Mouse (Mus musculus): ENCODE measurements around the gene Snip1. TPM values are rescaled to one million over a fixed set of nuclear protein-coding genes. Genes with fewer than 3 reads are reported as not detected.

The Snip1 gene
- 17.9 and 20.8 TPM in 2 replicates for polyA plus RNA-seq (2015; fragmentation: Nextera tagmentation; extraction: Ambion mirVana)

DNA sequence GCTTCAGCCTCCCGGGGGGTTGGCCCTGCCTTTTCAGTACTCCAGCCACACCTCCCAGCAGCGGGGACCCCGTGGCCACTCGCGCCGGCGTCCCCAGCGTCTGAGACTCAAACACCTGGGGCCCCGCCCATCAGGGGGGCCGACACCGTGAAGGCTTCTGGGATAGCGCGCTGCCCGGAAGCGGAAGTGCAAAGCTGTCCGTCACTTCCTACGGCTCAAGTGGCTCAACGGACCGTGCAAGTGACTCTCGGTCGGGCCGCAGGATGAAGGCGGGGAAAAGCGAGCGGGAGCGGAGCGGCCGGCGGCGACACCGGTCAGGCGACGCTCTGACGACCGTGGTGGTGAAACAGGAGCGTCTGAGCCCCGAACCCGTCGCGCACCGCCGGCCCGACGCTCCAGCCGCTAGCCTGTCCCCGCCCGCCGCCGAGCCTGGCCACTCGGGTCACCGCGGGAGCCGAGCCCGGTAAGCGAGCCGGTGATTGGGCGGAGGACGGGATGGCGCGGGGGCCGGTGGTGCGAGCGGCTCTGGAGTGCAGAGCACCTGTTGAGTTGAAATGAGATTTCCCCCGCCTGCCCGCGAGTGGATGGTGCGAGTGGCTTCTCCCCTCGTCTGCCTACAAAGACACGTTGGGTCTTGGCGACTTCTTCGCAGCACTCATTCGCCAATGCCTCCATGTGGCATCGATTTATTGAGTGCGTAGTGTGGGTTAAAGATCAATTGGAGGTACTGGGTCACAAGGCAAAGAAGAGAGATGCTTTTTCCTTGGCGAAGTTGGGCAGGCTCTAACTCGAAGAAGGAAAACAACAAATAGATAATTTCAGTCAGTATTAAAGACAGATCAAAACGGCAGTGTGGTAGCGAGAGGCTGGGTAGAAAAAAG is at the start of gene Snip1:
Gene Snip1 (plus strand): TSS at position 183 of the 881 bp plus-strand sequence.

DNA sequence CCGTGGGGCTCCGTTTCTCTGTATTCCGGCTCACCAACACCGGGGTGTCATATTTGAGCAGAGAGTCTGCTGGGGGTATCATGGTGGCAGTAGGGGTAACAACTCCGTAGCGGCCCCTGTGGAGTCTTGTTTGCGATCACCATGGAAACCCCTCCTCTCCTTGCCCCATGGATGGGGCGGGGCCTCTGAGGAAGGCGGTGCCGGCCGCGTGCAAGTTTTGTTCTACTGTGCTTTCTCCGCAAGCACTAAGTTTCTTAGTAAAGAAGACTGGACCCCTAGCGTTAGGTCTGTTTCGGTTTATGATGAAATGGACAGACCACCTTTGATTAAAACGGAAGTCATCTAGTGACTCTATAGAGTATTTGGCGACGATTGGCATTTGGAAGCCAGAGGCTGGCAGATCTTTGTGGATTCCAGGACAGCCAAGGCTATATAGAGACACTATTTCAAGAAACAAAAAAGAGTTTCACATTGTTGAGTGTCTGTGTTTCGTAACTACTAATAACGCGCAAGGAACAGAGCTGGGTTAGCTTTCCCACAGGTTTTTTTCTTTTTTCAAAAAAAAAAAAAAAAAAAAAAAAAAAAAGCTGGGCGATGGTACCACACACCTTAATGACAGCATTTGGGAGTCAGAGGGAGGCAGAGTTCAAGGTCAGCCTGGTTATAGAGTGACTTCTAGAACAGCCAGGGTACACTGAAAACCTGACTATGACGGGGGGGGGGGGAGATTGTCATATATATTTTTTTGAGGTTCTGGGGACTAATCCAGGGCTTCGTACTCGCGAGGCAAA is 760 bp upstream of the Snip1 start, which contains the start of gene Dnali1:
Gene Dnali1 (minus strand): TSS at position 187 of the 791 bp plus-strand sequence.

DNA sequence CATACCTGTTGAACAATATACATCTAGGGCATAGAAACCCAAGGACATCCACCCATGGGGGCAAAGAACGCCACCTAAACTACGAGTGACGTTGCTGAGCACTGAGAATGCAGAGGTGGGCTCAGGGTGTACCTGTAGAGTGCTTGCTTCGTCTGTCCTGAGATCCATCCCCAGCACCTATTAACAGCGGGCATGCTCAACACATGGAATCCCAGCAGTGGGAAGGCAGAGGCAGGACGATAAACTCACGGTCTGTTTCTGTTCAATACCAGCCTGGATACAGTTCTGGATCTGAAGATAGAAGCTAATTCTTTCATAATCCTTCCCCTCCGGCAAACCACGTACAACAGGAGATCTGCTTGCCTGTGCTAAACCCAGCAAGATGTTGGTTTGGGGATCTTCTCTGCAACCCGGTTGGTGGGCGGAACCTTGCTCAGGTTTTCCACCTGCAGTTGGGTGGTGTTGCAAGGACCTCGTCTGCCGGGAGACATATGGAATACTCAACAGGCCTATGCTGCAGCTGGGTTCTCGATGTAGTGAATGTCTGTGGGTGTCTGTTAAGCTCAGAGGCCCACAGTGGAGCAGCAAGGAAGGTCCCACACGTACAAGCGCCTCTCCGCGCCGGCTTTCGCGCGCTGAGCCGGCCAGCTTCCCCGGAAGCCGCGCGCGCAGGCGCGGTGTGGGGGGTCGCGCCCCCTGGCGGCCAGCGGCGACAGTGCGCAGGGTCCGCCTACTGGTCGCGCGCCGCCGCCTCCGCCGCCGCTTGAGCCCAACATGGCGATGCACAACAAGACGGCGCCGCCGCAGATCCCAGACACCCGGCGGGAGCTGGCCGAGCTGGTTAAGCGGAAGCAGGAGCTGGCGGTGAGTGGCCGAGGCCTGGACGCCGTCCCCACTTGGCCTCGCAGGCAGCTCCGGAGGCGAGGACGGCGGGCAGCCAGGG is 18.2 kb downstream of the Snip1 start, which contains the start of gene Meaf6:
Gene Meaf6 (plus strand): TSS at position 732 of the 943 bp plus-strand sequence.

Other genes starting within 250 kb of the Snip1 start
- 36.0 and 54.0 TPM in 2 replicates for gene Yrdc, start 216.0 kb upstream of the Snip1 start, polyA plus RNA-seq (2015; fragmentation: Nextera tagmentation; extraction: Ambion mirVana)
- 131 and 184 TPM in 2 replicates for gene 1110065P20Rik, start 215.5 kb upstream of the Snip1 start, polyA plus RNA-seq (2015; fragmentation: Nextera tagmentation; extraction: Ambion mirVana)
- 2.0 and 2.7 TPM in 2 replicates for gene Maneal, start 204.5 kb upstream of the Snip1 start, polyA plus RNA-seq (2015; fragmentation: Nextera tagmentation; extraction: Ambion mirVana)
- 2.4 and 2.8 TPM in 2 replicates for gene Epha10, start 185.8 kb upstream of the Snip1 start, polyA plus RNA-seq (2015; fragmentation: Nextera tagmentation; extraction: Ambion mirVana)
- 5.8 and 6.1 TPM in 2 replicates for gene 9930104L06Rik, start 129.6 kb upstream of the Snip1 start, polyA plus RNA-seq (2015; fragmentation: Nextera tagmentation; extraction: Ambion mirVana)
- 22.9 and 31.7 TPM in 2 replicates for gene Cdca8, start 127.4 kb upstream of the Snip1 start, polyA plus RNA-seq (2015; fragmentation: Nextera tagmentation; extraction: Ambion mirVana)
- 21.7 and 38.0 TPM in 2 replicates for gene Rspo1, start 80.2 kb upstream of the Snip1 start, polyA plus RNA-seq (2015; fragmentation: Nextera tagmentation; extraction: Ambion mirVana)
- 55.1 and 67.1 TPM in 2 replicates for gene Gnl2, start 50.1 kb upstream of the Snip1 start, polyA plus RNA-seq (2015; fragmentation: Nextera tagmentation; extraction: Ambion mirVana)
- 0.09 TPM in 1 of 2 replicates, not detected in the other for gene Dnali1, start 969 bp upstream of the Snip1 start, polyA plus RNA-seq (2015; fragmentation: Nextera tagmentation; extraction: Ambion mirVana)
- 40.7 and 46.9 TPM in 2 replicates for gene Meaf6, start 18.5 kb downstream of the Snip1 start, polyA plus RNA-seq (2015; fragmentation: Nextera tagmentation; extraction: Ambion mirVana)
- gene Zc3h12a, start 61.2 kb downstream of the Snip1 start, polyA plus RNA-seq (2015; fragmentation: Nextera tagmentation; extraction: Ambion mirVana) = 0.77 and 1.3 TPM in 2 replicates

Measured in adrenal gland, postnatal 0 days (tissue).